Mouse (Mus musculus): ENCODE data around the gene Nedd4. TPM values are rescaled to one million over a fixed set of nuclear protein-coding genes. Genes with fewer than 3 reads are reported as not detected.
A peak's percentile ranks its signal among the peaks of the same experiment; 100 is the strongest.
"Not testable (repeated sequence)": the region's sequence is repeated elsewhere in the genome, so short reads cannot be mapped to it uniquely, and the experiment has no call there.

The Nedd4 gene
- polyA plus RNA-seq, 1 experiment from 2014 or later, result 478 TPM

GRCm38 (mm10) chr9:72636547-72636946 is 25.6 kb upstream of the Nedd4 start:
- WGBS, result 85% methylated on average over 7 of the region's 7 CpGs
- ATAC-seq (ENCODE audit: low FRiP score), result no peak
- H3K27ac ChIP-seq, result no peak overlapping the region
- no peak overlapping the region for H3K4me3 ChIP-seq (replicated peaks; ENCODE audit: low read length)
- peaks cover 24% of the 10 kb centered on the region for H3K4me1 ChIP-seq (replicated peaks; ENCODE audit: control insufficient read depth, insufficient read depth, low read length)
- H3K36me3 ChIP-seq (replicated peaks; ENCODE audit: control insufficient read depth, insufficient read depth), result no peaks in the 10 kb centered on the region
- no peaks in the 10 kb centered on the region for H3K27me3 ChIP-seq (ENCODE audit: control insufficient read depth, insufficient read depth, low read length)
- H3K9ac ChIP-seq, result no peak overlapping the region
- no peaks in the 10 kb centered on the region for H3K9me3 ChIP-seq (ENCODE audit: control insufficient read depth, low read length)
- no peak overlapping the region for H3K4me2 ChIP-seq (replicated peaks)
- no peak for DNase-seq (ENCODE audit: low spot score)

- Histone ChIP-seq H3K4me1 (replicated peaks; ENCODE audit: control insufficient read depth, insufficient read depth, low read length) (peaks cover 24% of the 10 kb centered on the region), H3K36me3 (replicated peaks; ENCODE audit: control insufficient read depth, insufficient read depth) (no peaks in the 10 kb centered on the region), H3K27me3 (ENCODE audit: control insufficient read depth, insufficient read depth, low read length) (no peaks in the 10 kb centered on the region), H3K9ac (no peak overlapping the region), H3K4me3 (replicated peaks; ENCODE audit: low read length) (no peak overlapping the region), H3K9me3 (ENCODE audit: control insufficient read depth, low read length) (no peaks in the 10 kb centered on the region), H3K27ac (no peak overlapping the region), H3K4me2 (replicated peaks) (no peak overlapping the region)
- DNase-seq (ENCODE audit: low spot score), result no peak
- WGBS, result 84% methylated on average over 8 of the region's 8 CpGs
- no peak for ATAC-seq (ENCODE audit: low FRiP score)
Observed at GRCm38 (mm10) chr9:72637243-72637642, 24.9 kb upstream of the Nedd4 start.

DNA sequence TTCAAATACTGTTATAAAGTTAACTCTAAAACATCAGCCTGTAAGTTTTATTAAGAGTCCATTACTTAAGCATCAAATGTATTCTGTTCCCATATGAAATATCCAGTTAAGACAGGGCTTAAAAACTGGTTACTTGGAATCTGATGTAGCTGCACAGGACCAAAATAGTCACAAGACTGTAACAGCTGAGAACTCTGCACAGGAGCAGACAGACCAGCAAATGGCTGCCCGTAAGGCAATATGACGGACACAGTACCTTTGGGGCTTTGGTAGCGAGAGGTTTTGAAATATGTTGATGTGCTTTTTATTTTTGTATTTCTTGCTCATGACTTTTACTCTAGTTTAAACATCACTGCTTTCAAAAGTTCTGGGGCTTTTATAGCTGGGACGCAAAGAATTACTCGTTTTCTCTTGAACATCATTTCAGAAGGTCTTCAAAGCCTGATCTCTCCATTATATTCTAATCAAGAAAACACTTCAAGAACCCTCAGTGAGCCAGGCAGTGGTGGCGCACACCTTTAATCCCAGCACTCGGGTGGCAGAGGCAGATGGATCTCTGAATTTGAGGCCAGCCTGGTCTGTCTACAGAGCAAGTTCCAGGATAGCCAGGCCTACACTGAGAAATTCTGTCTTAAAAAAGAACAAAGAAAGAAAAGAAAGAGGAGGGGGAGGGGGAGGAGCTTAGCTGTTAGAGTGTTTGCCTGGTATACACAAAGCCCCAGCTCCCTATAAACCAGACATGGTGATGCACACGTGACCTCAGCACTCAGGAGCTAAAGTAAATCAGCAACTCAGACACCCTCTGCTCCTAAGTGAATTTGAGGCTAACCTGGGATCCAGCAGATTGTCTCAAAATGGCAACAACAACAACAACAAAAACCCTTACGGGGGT is 22.9 kb upstream of the Nedd4 start:
- H3K9ac ChIP-seq, result peak overlapping the region; percentile 49
- 33% methylated on average over 9 of the region's 9 CpGs for WGBS
- peak; percentile 85 for ATAC-seq (ENCODE audit: low FRiP score)
- peaks cover 26% of the 10 kb centered on the region for H3K4me1 ChIP-seq (replicated peaks; ENCODE audit: control insufficient read depth, insufficient read depth, low read length)
- no peaks in the 10 kb centered on the region for H3K9me3 ChIP-seq (ENCODE audit: control insufficient read depth, low read length)
- peak overlapping the region; percentile 93 for H3K27ac ChIP-seq
- no peaks in the 10 kb centered on the region for H3K27me3 ChIP-seq (ENCODE audit: control insufficient read depth, insufficient read depth, low read length)
- H3K4me2 ChIP-seq (replicated peaks), result peak overlapping the region; percentile 49
- peak overlapping the region; percentile 19 for H3K4me3 ChIP-seq (replicated peaks; ENCODE audit: low read length)
- peak; percentile 72 for DNase-seq (ENCODE audit: low spot score)
- no peaks in the 10 kb centered on the region for H3K36me3 ChIP-seq (replicated peaks; ENCODE audit: control insufficient read depth, insufficient read depth)

- Histone ChIP-seq H3K27ac (peak overlapping the region; percentile 93), H3K4me3 (replicated peaks; ENCODE audit: low read length) (peak overlapping the region; percentile 19), H3K9me3 (ENCODE audit: control insufficient read depth, low read length) (no peaks in the 10 kb centered on the region), H3K4me1 (replicated peaks; ENCODE audit: control insufficient read depth, insufficient read depth, low read length) (peaks cover 28% of the 10 kb centered on the region), H3K27me3 (ENCODE audit: control insufficient read depth, insufficient read depth, low read length) (no peaks in the 10 kb centered on the region), H3K36me3 (replicated peaks; ENCODE audit: control insufficient read depth, insufficient read depth) (no peaks in the 10 kb centered on the region), H3K4me2 (replicated peaks) (peak overlapping the region; percentile 49), H3K9ac (peak overlapping the region; percentile 49)
- DNase-seq (ENCODE audit: low spot score) (peak; percentile 78), ATAC-seq (ENCODE audit: low FRiP score) (peak; percentile 94)
- 2% methylated on average over 27 of the region's 27 CpGs for WGBS
Observed at GRCm38 (mm10) chr9:72639843-72640621, 22.1 kb upstream of the Nedd4 start.

DNA sequence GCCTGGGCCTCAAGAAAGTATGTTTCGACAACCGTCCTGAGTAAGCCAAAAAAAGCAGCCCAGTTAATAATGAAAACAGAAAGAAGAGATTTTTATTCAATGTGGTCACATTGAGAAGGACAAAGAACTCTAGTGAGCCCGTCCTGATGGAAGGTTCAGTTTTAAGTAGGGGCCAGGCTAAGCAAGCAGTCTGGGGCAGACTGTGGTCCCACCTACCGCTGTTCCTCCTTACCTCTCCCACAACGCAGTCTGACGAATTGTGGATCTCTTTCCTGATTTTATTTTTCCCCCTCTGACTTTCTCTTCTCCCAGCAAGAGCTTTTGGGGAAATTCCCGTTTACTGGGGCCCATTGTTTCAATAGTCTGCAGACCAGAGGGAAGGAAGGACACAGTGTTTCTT is 21.5 kb upstream of the Nedd4 start:
- DNase-seq (ENCODE audit: low spot score) (no peak), ATAC-seq (ENCODE audit: low FRiP score) (no peak)
- H3K4me2 ChIP-seq (replicated peaks), result peak overlapping the region; percentile 49
- H3K9me3 ChIP-seq (ENCODE audit: control insufficient read depth, low read length), result no peaks in the 10 kb centered on the region
- H3K9ac ChIP-seq, result peak overlapping the region; percentile 49
- WGBS, result 29% methylated on average over 7 of the region's 7 CpGs
- no peaks in the 10 kb centered on the region for H3K36me3 ChIP-seq (replicated peaks; ENCODE audit: control insufficient read depth, insufficient read depth)
- no peaks in the 10 kb centered on the region for H3K27me3 ChIP-seq (ENCODE audit: control insufficient read depth, insufficient read depth, low read length)
- no peak overlapping the region for H3K4me3 ChIP-seq (replicated peaks; ENCODE audit: low read length)
- peak overlapping the region; percentile 93 for H3K27ac ChIP-seq
- H3K4me1 ChIP-seq (replicated peaks; ENCODE audit: control insufficient read depth, insufficient read depth, low read length), result peaks cover 28% of the 10 kb centered on the region

DNA sequence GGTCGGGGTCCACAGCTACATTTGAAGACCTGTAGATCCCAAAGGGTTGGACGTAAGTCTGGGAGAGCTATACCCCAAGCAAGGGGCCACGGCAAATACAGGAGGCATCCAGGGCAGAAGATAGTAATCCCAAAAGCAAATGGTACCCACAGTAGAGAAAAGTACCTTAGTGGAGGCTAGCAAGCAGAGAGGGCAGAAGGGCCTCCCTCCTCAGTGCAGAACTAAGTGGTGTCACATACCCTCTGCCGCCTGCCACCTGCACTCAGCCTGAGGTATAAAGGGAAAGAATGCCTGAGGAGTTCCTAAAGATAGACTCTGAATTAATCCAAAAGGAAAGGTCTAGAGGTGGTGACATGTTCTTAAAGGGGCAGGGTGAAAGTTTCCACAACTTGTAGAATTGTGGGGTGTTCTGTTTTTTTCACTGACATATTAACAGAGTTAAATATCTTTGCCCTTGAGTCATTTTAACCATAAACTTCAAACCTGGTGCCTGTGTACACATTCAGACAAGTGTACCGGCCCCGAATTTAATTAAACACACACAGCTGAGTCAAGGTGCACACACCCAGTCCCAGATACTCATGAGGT is 21.0 kb upstream of the Nedd4 start:
- Histone ChIP-seq H3K4me1 (replicated peaks; ENCODE audit: control insufficient read depth, insufficient read depth, low read length) (peaks cover 28% of the 10 kb centered on the region), H3K27me3 (ENCODE audit: control insufficient read depth, insufficient read depth, low read length) (no peaks in the 10 kb centered on the region), H3K36me3 (replicated peaks; ENCODE audit: control insufficient read depth, insufficient read depth) (no peaks in the 10 kb centered on the region), H3K4me3 (replicated peaks; ENCODE audit: low read length) (no peak overlapping the region), H3K9me3 (ENCODE audit: control insufficient read depth, low read length) (no peaks in the 10 kb centered on the region), H3K27ac (peak overlapping the region; percentile 93), H3K9ac (0 out of 2 replicates have a peak overlapping the region, but pooled peaks have one; percentile 49), H3K4me2 (replicated peaks) (peak overlapping the region; percentile 49; the same call in 1 of the 2 replicates)
- 76% methylated on average over 6 of the region's 6 CpGs for WGBS
- ATAC-seq (ENCODE audit: low FRiP score) (no peak), DNase-seq (ENCODE audit: low spot score) (no peak)

DNA sequence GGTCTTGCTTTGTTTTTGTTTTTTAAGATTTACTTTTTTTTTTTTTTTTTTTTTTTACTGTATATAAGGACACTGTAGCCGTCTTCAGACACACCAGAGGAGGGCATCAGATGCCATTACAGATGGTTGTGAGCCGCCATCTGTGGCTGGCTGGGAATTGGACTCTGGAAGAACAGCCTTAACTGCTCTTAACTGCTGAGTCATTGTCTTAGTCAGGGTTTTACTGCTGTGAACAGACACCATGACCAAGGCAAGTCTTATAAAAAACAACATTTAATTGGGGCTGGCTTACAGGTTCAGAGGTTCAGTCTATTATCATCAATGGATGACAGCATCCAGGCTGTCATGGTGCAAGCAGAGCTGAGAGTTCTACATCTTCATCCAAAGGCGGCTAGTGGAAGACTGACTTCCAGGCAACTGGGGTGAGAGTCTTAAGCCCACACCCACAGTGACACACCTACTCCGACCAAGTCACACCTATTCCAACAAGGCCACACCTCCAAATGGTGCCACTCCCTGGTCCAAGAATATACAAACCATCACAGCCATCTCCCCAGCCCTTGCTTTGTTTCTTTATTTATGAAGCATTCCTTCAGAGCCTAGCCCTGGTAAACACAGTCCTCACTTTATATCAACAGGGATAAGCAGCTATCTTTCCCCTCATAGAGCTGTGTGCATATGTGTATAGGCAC is 19.2 kb upstream of the Nedd4 start:
- H3K27me3 ChIP-seq (ENCODE audit: control insufficient read depth, insufficient read depth, low read length); H3K9ac ChIP-seq; H3K27ac ChIP-seq; DNase-seq (ENCODE audit: low spot score); ATAC-seq (ENCODE audit: low FRiP score); H3K9me3 ChIP-seq (ENCODE audit: control insufficient read depth, low read length); H3K4me3 ChIP-seq (replicated peaks; ENCODE audit: low read length); H3K36me3 ChIP-seq (replicated peaks; ENCODE audit: control insufficient read depth, insufficient read depth); H3K4me2 ChIP-seq (replicated peaks): not testable (repeated sequence)
- peaks cover 28% of the 10 kb centered on the region for H3K4me1 ChIP-seq (replicated peaks; ENCODE audit: control insufficient read depth, insufficient read depth, low read length)
- WGBS, result 89% methylated on average over 4 of the region's 4 CpGs

DNA sequence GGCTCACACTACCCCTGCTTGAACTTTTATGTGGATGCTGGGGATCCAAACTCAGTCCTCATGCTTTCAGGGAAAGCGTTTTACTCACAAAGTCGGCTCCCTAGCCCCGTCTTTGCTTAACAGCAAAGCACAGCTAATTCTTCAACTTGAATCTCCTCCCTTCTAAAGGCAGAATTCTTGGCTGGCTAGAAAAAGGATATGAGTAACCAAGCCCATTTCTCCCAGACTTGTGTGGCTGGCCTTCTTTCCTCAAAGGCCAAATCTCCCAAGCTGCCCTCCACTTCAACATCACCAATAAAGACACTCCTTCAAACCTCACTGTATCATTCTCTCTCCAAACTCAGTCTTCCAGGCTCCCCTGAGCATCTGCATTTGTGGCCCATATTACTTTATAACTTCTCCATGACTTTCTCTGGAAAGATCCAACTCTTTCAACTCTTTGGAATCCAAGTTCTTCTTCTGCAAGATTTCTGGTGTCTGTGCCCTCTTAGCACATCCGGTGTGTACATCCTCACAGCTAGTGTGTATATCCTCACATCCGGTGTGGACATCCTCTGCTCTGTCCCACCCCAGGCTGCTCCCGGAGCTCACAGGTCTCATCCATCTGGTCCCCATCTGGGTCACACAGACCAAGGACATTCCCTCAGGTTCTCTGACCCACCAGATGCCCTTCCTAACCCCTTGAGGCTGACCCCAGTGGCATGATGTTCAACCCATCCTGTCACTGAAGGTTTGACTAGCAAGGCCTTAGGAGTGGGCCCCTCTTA is 18.3 kb upstream of the Nedd4 start:
- no peaks in the 10 kb centered on the region for H3K27me3 ChIP-seq (ENCODE audit: control insufficient read depth, insufficient read depth, low read length)
- H3K9me3 ChIP-seq (ENCODE audit: control insufficient read depth, low read length), result no peaks in the 10 kb centered on the region
- no peak overlapping the region for H3K9ac ChIP-seq
- no peak overlapping the region for H3K4me3 ChIP-seq (replicated peaks; ENCODE audit: low read length)
- no peak overlapping the region for H3K27ac ChIP-seq
- H3K4me1 ChIP-seq (replicated peaks; ENCODE audit: control insufficient read depth, insufficient read depth, low read length), result peaks cover 28% of the 10 kb centered on the region
- no peak overlapping the region for H3K4me2 ChIP-seq (replicated peaks)
- no peak for DNase-seq (ENCODE audit: low spot score)
- ATAC-seq (ENCODE audit: low FRiP score), result no peak
- no peaks in the 10 kb centered on the region for H3K36me3 ChIP-seq (replicated peaks; ENCODE audit: control insufficient read depth, insufficient read depth)
- 82% methylated on average over 6 of the region's 6 CpGs for WGBS
